Mouse (Mus musculus): ENCODE results near the gene Syne2. TPM values are rescaled to one million over a fixed set of nuclear protein-coding genes. Genes with fewer than 3 reads are reported as not detected.

The Syne2 gene
- polyA plus RNA-seq, 1 experiment from 2014 or later: 45.9 TPM

DNA sequence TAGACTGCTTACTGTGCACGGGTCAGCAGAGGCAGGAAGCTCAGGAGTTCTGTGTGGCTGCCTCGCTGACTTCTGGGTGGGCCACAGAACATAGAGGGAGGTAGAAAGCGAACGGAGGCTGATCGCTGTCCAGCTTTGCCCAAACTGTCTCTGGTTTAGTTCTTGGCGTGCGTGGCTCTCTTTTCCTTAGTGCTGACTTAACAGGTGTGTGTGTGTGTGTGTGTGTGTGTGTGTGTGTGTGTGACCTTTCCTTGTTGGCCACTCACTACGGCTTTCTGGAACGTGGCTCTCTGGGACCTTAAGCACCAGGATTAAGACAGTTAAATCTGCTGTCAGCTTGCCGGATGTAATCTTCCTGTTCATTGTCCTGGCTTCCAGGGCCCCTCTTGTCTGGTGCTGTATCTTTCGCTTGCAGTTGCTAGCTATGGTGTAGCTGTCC, 18.6 kb downstream of the Syne2 start:
- ATAC-seq (ENCODE audit: low read depth): no peak
- H3K4me1 ChIP-seq (ENCODE audit: control insufficient read depth, insufficient read depth, low read length): peaks cover 4% of the 10 kb centered on the region; the same call in 1 of the 2 replicates
- H3K27me3 ChIP-seq (ENCODE audit: control insufficient read depth, insufficient read depth, low read length): no peaks in the 10 kb centered on the region
- H3K36me3 ChIP-seq (ENCODE audit: control insufficient read depth, insufficient read depth, low read length): no peaks in the 10 kb centered on the region
- H3K4me2 ChIP-seq (ENCODE audit: low read depth, low read length): no peak overlapping the region
- no peak overlapping the region for H3K4me3 ChIP-seq (ENCODE audit: low read depth, low read length)
- H3K9me3 ChIP-seq (ENCODE audit: control insufficient read depth, low read length): no peaks in the 10 kb centered on the region
- no peak overlapping the region for H3K9ac ChIP-seq (replicated peaks; ENCODE audit: low read depth, low read length)
- 59% methylated on average over 11 of the region's 11 CpGs for WGBS
- no peak overlapping the region for H3K27ac ChIP-seq (ENCODE audit: low read depth, low read length)

DNA sequence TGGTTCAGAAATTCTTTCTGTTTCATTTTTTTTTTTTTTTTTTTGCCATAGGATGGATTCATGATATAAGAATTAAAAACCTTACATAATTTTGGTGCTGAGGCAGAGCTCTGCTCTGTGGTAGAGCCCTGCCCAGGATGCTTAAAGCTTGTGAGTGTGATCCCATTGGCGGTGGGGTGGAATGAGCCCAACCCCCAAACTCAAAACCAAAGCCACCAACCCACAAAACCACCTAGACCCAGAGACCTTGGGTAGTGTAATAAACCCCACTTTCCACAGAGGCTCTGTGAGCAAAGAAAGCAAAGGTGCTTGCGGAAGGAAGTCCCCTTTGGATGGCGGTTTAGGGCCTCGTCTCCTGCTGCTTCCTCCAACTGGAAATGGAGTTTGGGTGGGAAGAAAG, 19.5 kb downstream of the Syne2 start:
- Histone ChIP-seq H3K9me3 (ENCODE audit: control insufficient read depth, low read length) (no peaks in the 10 kb centered on the region), H3K27me3 (ENCODE audit: control insufficient read depth, insufficient read depth, low read length) (no peaks in the 10 kb centered on the region), H3K9ac (replicated peaks; ENCODE audit: low read depth, low read length) (no peak overlapping the region), H3K36me3 (ENCODE audit: control insufficient read depth, insufficient read depth, low read length) (no peaks in the 10 kb centered on the region), H3K4me1 (ENCODE audit: control insufficient read depth, insufficient read depth, low read length) (peaks cover 4% of the 10 kb centered on the region; the same call in 1 of the 2 replicates), H3K27ac (ENCODE audit: low read depth, low read length) (no peak overlapping the region), H3K4me2 (ENCODE audit: low read depth, low read length) (no peak overlapping the region), H3K4me3 (ENCODE audit: low read depth, low read length) (no peak overlapping the region)
- 84% methylated on average over 4 of the region's 4 CpGs for WGBS
- ATAC-seq (ENCODE audit: low read depth): no peak

DNA sequence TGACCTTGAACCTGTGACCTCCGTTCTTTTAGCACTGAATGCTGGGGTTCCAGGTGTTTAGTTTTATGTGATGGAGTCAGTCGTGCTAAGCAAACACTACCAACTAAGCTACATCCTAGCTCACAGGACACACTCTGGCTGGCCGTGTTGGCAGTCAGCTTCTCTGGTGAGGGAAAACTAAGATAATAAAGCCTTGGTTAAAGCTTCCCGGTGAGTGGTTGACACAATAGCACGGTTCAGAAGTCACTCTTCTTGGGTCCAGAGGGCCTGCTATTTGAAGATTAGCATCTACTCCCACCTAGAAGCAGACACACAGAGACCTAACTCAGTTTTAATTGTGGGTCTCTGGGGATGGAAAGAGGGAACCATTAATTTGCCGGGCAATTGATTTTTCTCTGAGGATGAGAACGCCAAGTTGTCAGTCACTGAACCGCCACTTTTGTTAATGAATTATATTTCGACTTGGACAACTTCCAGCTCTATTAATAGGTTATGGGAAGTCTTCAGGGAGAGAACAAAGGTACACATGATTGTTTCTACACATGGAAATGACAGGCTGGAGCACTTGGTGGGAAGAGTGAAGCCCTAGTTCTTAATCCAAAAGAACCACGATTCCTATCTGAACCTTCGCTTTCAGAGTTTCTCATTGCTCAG, 21.3 kb downstream of the Syne2 start:
- Histone ChIP-seq H3K36me3 (ENCODE audit: control insufficient read depth, insufficient read depth, low read length) (no peaks in the 10 kb centered on the region), H3K27ac (ENCODE audit: low read depth, low read length) (no peak overlapping the region), H3K9me3 (ENCODE audit: control insufficient read depth, low read length) (no peaks in the 10 kb centered on the region), H3K4me2 (ENCODE audit: low read depth, low read length) (no peak overlapping the region), H3K4me3 (ENCODE audit: low read depth, low read length) (no peak overlapping the region), H3K27me3 (ENCODE audit: control insufficient read depth, insufficient read depth, low read length) (no peaks in the 10 kb centered on the region), H3K4me1 (ENCODE audit: control insufficient read depth, insufficient read depth, low read length) (peaks cover 4% of the 10 kb centered on the region; the same call in 1 of the 2 replicates), H3K9ac (replicated peaks; ENCODE audit: low read depth, low read length) (no peak overlapping the region)
- WGBS: 55% methylated on average over 11 of the region's 11 CpGs
- peak; percentile 63; the same call in 1 of the 2 replicates for ATAC-seq (ENCODE audit: low read depth)

DNA sequence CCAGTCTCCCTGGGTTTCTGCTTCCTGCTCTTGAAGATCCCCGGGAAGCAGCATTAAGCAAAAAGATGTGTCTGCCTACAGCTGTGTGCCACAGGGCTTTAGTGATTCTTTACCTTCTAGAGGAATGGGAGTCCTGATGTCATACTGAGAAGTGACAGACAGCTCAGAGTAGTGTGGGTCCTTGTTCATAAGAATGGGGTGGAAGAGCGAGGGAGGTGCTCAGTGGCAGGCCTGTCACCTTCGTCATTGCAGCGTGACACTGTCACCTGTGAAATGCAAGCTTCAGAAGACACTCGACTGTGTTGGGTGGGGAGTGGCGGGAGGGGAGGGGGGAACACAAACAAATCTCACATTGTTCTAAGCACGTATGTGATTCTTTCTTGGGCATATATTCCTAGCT, 23.2 kb downstream of the Syne2 start:
- Histone ChIP-seq H3K9me3 (ENCODE audit: control insufficient read depth, low read length) (no peaks in the 10 kb centered on the region), H3K9ac (replicated peaks; ENCODE audit: low read depth, low read length) (no peak overlapping the region), H3K27me3 (ENCODE audit: control insufficient read depth, insufficient read depth, low read length) (no peaks in the 10 kb centered on the region), H3K4me1 (ENCODE audit: control insufficient read depth, insufficient read depth, low read length) (peaks cover 4% of the 10 kb centered on the region; the same call in 1 of the 2 replicates), H3K4me2 (ENCODE audit: low read depth, low read length) (no peak overlapping the region), H3K27ac (ENCODE audit: low read depth, low read length) (no peak overlapping the region), H3K36me3 (ENCODE audit: control insufficient read depth, insufficient read depth, low read length) (no peaks in the 10 kb centered on the region), H3K4me3 (ENCODE audit: low read depth, low read length) (no peak overlapping the region)
- WGBS: 71% methylated on average over 7 of the region's 7 CpGs
- ATAC-seq (ENCODE audit: low read depth): no peak

DNA sequence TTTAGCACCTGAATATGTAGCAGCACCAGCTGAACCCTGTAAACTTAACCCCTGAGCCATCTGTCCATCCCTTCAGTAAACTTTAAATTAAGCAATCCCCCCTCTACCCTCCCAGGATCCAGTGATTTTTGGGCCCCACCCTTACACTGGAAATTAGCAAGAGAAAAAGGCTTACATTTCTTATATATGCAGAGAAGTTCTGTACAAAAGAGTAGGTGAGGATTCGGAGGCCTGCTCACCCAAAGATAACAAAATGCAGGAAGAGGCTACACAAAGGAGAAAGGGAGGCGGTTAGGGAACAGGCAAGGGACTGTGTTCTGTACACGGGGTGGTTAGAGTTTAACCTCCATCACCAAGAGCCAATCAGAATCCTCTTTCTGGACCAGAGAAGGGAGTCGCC, 26.4 kb downstream of the Syne2 start:
- H3K4me3 ChIP-seq (ENCODE audit: low read depth, low read length): no peak overlapping the region
- no peaks in the 10 kb centered on the region for H3K36me3 ChIP-seq (ENCODE audit: control insufficient read depth, insufficient read depth, low read length)
- no peak overlapping the region for H3K27ac ChIP-seq (ENCODE audit: low read depth, low read length)
- 79% methylated on average over 4 of the region's 4 CpGs for WGBS
- no peak for ATAC-seq (ENCODE audit: low read depth)
- no peak overlapping the region for H3K9ac ChIP-seq (replicated peaks; ENCODE audit: low read depth, low read length)
- no peaks in the 10 kb centered on the region for H3K27me3 ChIP-seq (ENCODE audit: control insufficient read depth, insufficient read depth, low read length)
- no peaks in the 10 kb centered on the region for H3K9me3 ChIP-seq (ENCODE audit: control insufficient read depth, low read length)
- 0 out of 2 replicates have a peak, but pooled peaks cover under 1% of the 10 kb centered on the region for H3K4me1 ChIP-seq (ENCODE audit: control insufficient read depth, insufficient read depth, low read length)
- no peak overlapping the region for H3K4me2 ChIP-seq (ENCODE audit: low read depth, low read length)

DNA sequence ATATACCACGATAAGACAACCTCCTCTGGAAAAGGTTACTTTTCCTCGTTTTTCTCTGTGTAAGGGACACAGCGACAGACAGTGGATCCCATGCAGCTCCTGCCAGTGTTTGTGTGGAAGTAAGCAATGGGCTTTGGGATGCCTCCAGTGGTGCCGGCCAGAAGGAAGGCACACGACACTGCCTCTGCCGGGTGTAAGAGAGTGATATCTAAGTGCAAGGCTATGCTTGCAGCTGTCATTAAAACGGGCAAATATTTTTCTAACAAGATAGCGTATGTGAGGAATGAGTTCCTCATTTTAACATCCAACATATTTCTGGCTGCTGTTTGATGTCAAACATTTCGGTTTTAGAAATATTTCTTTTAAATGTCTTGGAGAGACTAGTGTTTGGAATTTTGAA, 27.1 kb downstream of the Syne2 start:
- Histone ChIP-seq H3K27me3 (ENCODE audit: control insufficient read depth, insufficient read depth, low read length) (no peaks in the 10 kb centered on the region), H3K9me3 (ENCODE audit: control insufficient read depth, low read length) (no peaks in the 10 kb centered on the region), H3K36me3 (ENCODE audit: control insufficient read depth, insufficient read depth, low read length) (no peaks in the 10 kb centered on the region), H3K4me1 (ENCODE audit: control insufficient read depth, insufficient read depth, low read length) (no peaks in the 10 kb centered on the region), H3K27ac (ENCODE audit: low read depth, low read length) (no peak overlapping the region), H3K9ac (replicated peaks; ENCODE audit: low read depth, low read length) (no peak overlapping the region), H3K4me3 (ENCODE audit: low read depth, low read length) (no peak overlapping the region), H3K4me2 (ENCODE audit: low read depth, low read length) (no peak overlapping the region)
- 82% methylated on average over 9 of the region's 9 CpGs for WGBS
- no peak for ATAC-seq (ENCODE audit: low read depth)

DNA sequence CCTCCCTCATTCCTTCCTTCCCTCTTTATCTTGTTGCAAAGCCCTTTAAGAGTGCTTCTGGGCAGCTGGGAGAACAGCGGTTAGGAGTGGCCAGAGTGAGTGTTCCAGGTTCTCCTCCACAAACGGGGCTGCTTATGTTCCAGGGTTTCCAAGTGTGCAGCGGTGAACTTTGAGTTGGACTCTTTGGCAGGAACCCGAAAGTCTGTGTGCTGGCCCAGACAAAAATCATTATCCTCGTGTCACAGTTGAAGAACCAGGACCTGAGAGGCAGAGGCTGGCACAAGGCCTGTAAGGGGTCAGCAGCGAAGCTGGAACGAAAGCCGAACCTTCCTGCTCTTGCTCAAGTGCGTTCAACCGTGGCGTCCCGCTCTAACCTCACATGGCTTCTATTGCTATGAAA, 28.6 kb downstream of the Syne2 start:
- ATAC-seq (ENCODE audit: low read depth): no peak
- no peaks in the 10 kb centered on the region for H3K36me3 ChIP-seq (ENCODE audit: control insufficient read depth, insufficient read depth, low read length)
- H3K4me1 ChIP-seq (ENCODE audit: control insufficient read depth, insufficient read depth, low read length): no peaks in the 10 kb centered on the region
- H3K4me3 ChIP-seq (ENCODE audit: low read depth, low read length): no peak overlapping the region
- H3K4me2 ChIP-seq (ENCODE audit: low read depth, low read length): no peak overlapping the region
- H3K27me3 ChIP-seq (ENCODE audit: control insufficient read depth, insufficient read depth, low read length): no peaks in the 10 kb centered on the region
- 91% methylated on average over 12 of the region's 12 CpGs for WGBS
- H3K9me3 ChIP-seq (ENCODE audit: control insufficient read depth, low read length): no peaks in the 10 kb centered on the region
- H3K9ac ChIP-seq (replicated peaks; ENCODE audit: low read depth, low read length): no peak overlapping the region
- H3K27ac ChIP-seq (ENCODE audit: low read depth, low read length): no peak overlapping the region

DNA sequence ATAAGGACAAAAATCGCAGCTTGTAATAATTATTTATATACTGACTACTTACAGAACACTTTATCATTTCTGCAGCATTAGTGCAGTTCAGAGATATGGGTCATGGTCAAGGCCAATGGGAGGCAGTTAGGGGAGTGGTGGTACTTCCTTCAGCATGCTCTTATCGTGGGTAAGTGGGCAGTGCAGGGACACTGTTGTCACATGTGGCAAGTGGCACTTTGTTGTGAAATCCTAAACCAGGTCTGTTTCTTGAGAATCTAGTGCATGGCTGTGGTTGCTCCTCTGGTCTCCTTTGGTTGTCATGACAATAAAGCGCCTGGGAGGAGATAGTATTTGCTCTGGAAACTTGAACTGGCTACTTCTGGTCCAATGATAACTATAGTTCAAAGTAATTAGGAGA, 32.3 kb downstream of the Syne2 start:
- H3K4me1 ChIP-seq (ENCODE audit: control insufficient read depth, insufficient read depth, low read length): no peaks in the 10 kb centered on the region
- H3K27ac ChIP-seq (ENCODE audit: low read depth, low read length): no peak overlapping the region
- no peaks in the 10 kb centered on the region for H3K9me3 ChIP-seq (ENCODE audit: control insufficient read depth, low read length)
- no peak overlapping the region for H3K4me2 ChIP-seq (ENCODE audit: low read depth, low read length)
- no peak for ATAC-seq (ENCODE audit: low read depth)
- no peaks in the 10 kb centered on the region for H3K27me3 ChIP-seq (ENCODE audit: control insufficient read depth, insufficient read depth, low read length)
- H3K9ac ChIP-seq (replicated peaks; ENCODE audit: low read depth, low read length): no peak overlapping the region
- H3K4me3 ChIP-seq (ENCODE audit: low read depth, low read length): no peak overlapping the region
- no peaks in the 10 kb centered on the region for H3K36me3 ChIP-seq (ENCODE audit: control insufficient read depth, insufficient read depth, low read length)
- WGBS: 83% methylated on average over 3 of the region's 3 CpGs

DNA sequence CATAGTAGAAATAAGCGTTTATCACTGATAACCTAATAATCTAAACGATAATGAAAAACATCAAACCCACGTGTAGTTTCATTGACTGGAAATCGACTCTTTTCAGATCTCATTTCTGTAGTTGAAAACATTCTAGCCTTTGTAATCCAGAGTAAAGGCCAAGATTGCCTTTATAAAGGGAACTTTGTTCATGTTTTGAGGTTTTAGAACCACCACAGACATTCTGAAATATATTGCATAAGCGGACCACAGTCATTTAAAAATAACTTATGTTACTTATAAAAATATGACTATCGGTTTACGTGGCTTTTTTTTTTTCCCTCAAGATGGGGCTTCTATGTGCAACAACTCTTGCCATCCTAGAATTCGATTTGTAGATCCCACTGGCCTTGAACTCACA, 33.5 kb downstream of the Syne2 start:
- H3K4me2 ChIP-seq (ENCODE audit: low read depth, low read length): no peak overlapping the region
- no peak overlapping the region for H3K4me3 ChIP-seq (ENCODE audit: low read depth, low read length)
- no peak overlapping the region for H3K27ac ChIP-seq (ENCODE audit: low read depth, low read length)
- no peak overlapping the region for H3K9ac ChIP-seq (replicated peaks; ENCODE audit: low read depth, low read length)
- 86% methylated on average over 8 of the region's 8 CpGs for WGBS
- no peaks in the 10 kb centered on the region for H3K27me3 ChIP-seq (ENCODE audit: control insufficient read depth, insufficient read depth, low read length)
- H3K36me3 ChIP-seq (ENCODE audit: control insufficient read depth, insufficient read depth, low read length): no peaks in the 10 kb centered on the region
- no peaks in the 10 kb centered on the region for H3K4me1 ChIP-seq (ENCODE audit: control insufficient read depth, insufficient read depth, low read length)
- no peak for ATAC-seq (ENCODE audit: low read depth)
- no peaks in the 10 kb centered on the region for H3K9me3 ChIP-seq (ENCODE audit: control insufficient read depth, low read length)
